Mouse (Mus musculus) myocyte (in vitro differentiated cells): ENCODE measurements around the gene Ptprcap. TPM values are rescaled to one million over a fixed set of nuclear protein-coding genes. Genes with fewer than 3 reads are reported as not detected.

Experiments used
- H3K27me3 ChIP-seq: one replicate; pipeline ENCODE4 v1.6.1; 2011; ENCODE audit not compliant: control insufficient read depth, insufficient read depth, insufficient read length
- H3K36me3 ChIP-seq: one replicate; pipeline ENCODE4 v1.6.1; 2011; ENCODE audit not compliant: control insufficient read depth, insufficient read depth
- H3K4me2 ChIP-seq: one replicate; pipeline ENCODE4 v1.6.1; 2011; ENCODE audit warnings: low read depth, control low read depth
- H3K4me3 ChIP-seq: one replicate; pipeline ENCODE4 v1.5.1; 2011; ENCODE audit warnings: mild to moderate bottlenecking, control low read depth, moderate library complexity
- H3K79me2 ChIP-seq: one replicate; pipeline ENCODE4 v1.6.1; 2011; ENCODE audit not compliant: control insufficient read depth, insufficient read depth
- H3ac ChIP-seq: one replicate; pipeline ENCODE4 v1.6.1; 2011; ENCODE audit not compliant: control insufficient read depth, insufficient read length
- CEBPB ChIP-seq: IDR thresholded peaks from 2 replicates; pipeline ENCODE4 v1.6.1; 2011; ENCODE audit warnings: mild to moderate bottlenecking, moderate library complexity; ENCODE audit not compliant: poor library complexity, insufficient read depth, severe bottlenecking
- E2F4 ChIP-seq: IDR thresholded peaks from one replicate; pipeline ENCODE4 v1.6.1; 2011; ENCODE audit warnings: mild to moderate bottlenecking, control low read depth, moderate library complexity; ENCODE audit not compliant: insufficient read depth
- MAX ChIP-seq: IDR thresholded peaks from one replicate; pipeline ENCODE4 v1.6.1; 2011; ENCODE audit warnings: low read depth, mild to moderate bottlenecking, control low read depth
- MYOD1 ChIP-seq, 3 experiments: IDR thresholded peaks; one replicate each; pipeline ENCODE4 v1.6.1; 2011; ENCODE audit warnings: control low read depth in 2 of 3, low read depth in 2 of 3, mild to moderate bottlenecking in 2 of 3, moderate library complexity in 1 of 3; ENCODE audit not compliant: insufficient read length in 2 of 3, control insufficient read depth in 1 of 3
- MYOG ChIP-seq, 3 experiments: IDR thresholded peaks; one replicate each; pipeline ENCODE4 v1.6.1; 2011; ENCODE audit warnings: control low read depth in 2 of 3, low read depth in 2 of 3, mild to moderate bottlenecking in 2 of 3; ENCODE audit not compliant: insufficient read length in 2 of 3, control insufficient read depth in 1 of 3, insufficient read depth in 1 of 3
- POLR2A ChIP-seq: IDR thresholded peaks from one replicate; pipeline ENCODE4 v1.6.1; 2011; ENCODE audit warnings: low read depth, mild to moderate bottlenecking, control low read depth, moderate library complexity; ENCODE audit not compliant: insufficient read length
- POLR2AphosphoS2 ChIP-seq: IDR thresholded peaks from one replicate; pipeline ENCODE4 v1.6.1; 2011; ENCODE audit warnings: low read depth, control low read depth; ENCODE audit not compliant: insufficient read length
- REST ChIP-seq: IDR thresholded peaks from one replicate; pipeline ENCODE4 v1.6.1; 2011; ENCODE audit warnings: mild to moderate bottlenecking, control low read depth, moderate library complexity; ENCODE audit not compliant: insufficient read depth, insufficient read length
- SRF ChIP-seq: IDR thresholded peaks from one replicate; pipeline ENCODE4 v1.6.1; 2011; ENCODE audit warnings: low read depth; ENCODE audit not compliant: control insufficient read depth, insufficient read length
- TCF12 ChIP-seq: IDR thresholded peaks from one replicate; pipeline ENCODE4 v1.6.1; 2011; ENCODE audit warnings: mild to moderate bottlenecking, control low read depth; ENCODE audit not compliant: poor library complexity, insufficient read depth, severe bottlenecking
- TCF3 ChIP-seq: IDR thresholded peaks from one replicate; pipeline ENCODE4 v1.6.1; 2011; ENCODE audit warnings: low read depth, control low read depth; ENCODE audit not compliant: insufficient read length
- USF1 ChIP-seq: IDR thresholded peaks from one replicate; pipeline ENCODE4 v1.6.1; 2011; ENCODE audit warnings: low read depth, mild to moderate bottlenecking, control low read depth, moderate library complexity
- polyA plus RNA-seq: library from polyadenylated mRNA; unstranded; fragments of >200 nt; fragmentation: generic; extraction: Trizol; gene quantifications from one replicate; pipeline ENCODE4 v1.2.1, GENCODE M21; 2012; ENCODE audit warnings: missing spikeins

The Ptprcap gene
- polyA plus RNA-seq, result 4.9 TPM

GRCm38 (mm10) chr19:4153232-4153654 is at the start of gene Ptprcap:
Gene Ptprcap, plus strand, starts transcription at chr19:4153604.
- Histone ChIP-seq H3K27me3 (no peaks in the 10 kb centered on the region), H3K4me3 (no peak within 1 kb of the TSS), H3K79me2 (peaks cover 15% of the 10 kb centered on the region), H3K4me2 (no peak within 1 kb of the TSS), H3ac (no peak within 1 kb of the TSS), H3K36me3 (peaks cover 11% of the 10 kb centered on the region)
- TF ChIP-seq USF1 (no peak), TCF12 (no peak), CEBPB (no peak), MYOD1 (IDR thresholded peaks at IDR 0.05; ENCODE audit: control insufficient read depth in 1 of 3, insufficient read length in 2 of 3, low read depth in 2 of 3) (no peak), MAX (no peak)

GRCm38 (mm10) chr19:4103792-4104191 is 49.6 kb upstream of the Ptprcap start:
- TF ChIP-seq CEBPB (no peak), USF1 (no peak)
- Histone ChIP-seq H3K79me2 (peaks cover 5% of the 10 kb centered on the region), H3ac (no peak overlapping the region), H3K4me2 (no peak overlapping the region), H3K4me3 (no peak overlapping the region), H3K27me3 (no peaks in the 10 kb centered on the region), H3K36me3 (no peaks in the 10 kb centered on the region)

- peaks cover 5% of the 10 kb centered on the region for H3K79me2 ChIP-seq
- H3K27me3 ChIP-seq, result no peaks in the 10 kb centered on the region
- no peaks in the 10 kb centered on the region for H3K36me3 ChIP-seq
- no peak overlapping the region for H3K4me2 ChIP-seq
- no peak overlapping the region for H3ac ChIP-seq
- no peak for TF ChIP-seq TCF3
- H3K4me3 ChIP-seq, result no peak overlapping the region
Measured at GRCm38 (mm10) chr19:4104675-4105194, 48.7 kb upstream of the Ptprcap start.

- peaks cover 3% of the 10 kb centered on the region for H3K36me3 ChIP-seq
- no peaks in the 10 kb centered on the region for H3K27me3 ChIP-seq
- no peak overlapping the region for H3ac ChIP-seq
- no peak for TF ChIP-seq POLR2A
- no peak for TF ChIP-seq TCF3
- TF ChIP-seq USF1, result no peak
- TF ChIP-seq MYOD1 (IDR thresholded peaks at IDR 0.05; ENCODE audit: control insufficient read depth in 1 of 3, insufficient read length in 2 of 3, low read depth in 2 of 3), result no peak
- no peak for TF ChIP-seq TCF12
- no peak for TF ChIP-seq POLR2AphosphoS2
- no peak overlapping the region for H3K4me3 ChIP-seq
- H3K4me2 ChIP-seq, result no peak overlapping the region
- no peaks in the 10 kb centered on the region for H3K79me2 ChIP-seq
Measured at GRCm38 (mm10) chr19:4106654-4107053, 46.8 kb upstream of the Ptprcap start.

GRCm38 (mm10) chr19:4108535-4108934 is 44.9 kb upstream of the Ptprcap start:
- Histone ChIP-seq H3K27me3 (no peaks in the 10 kb centered on the region), H3K4me3 (no peak overlapping the region), H3K36me3 (peaks cover 5% of the 10 kb centered on the region), H3ac (no peak overlapping the region), H3K4me2 (no peak overlapping the region), H3K79me2 (no peaks in the 10 kb centered on the region)
- TF ChIP-seq POLR2AphosphoS2 (no peak), MAX (no peak), SRF (no peak), TCF3 (no peak), POLR2A (no peak)

- H3K36me3 ChIP-seq, result peaks cover 22% of the 10 kb centered on the region
- TF ChIP-seq MYOD1 (IDR thresholded peaks at IDR 0.05; ENCODE audit: control insufficient read depth in 1 of 3, insufficient read length in 2 of 3, low read depth in 2 of 3) (no peak), MAX (no peak), TCF3 (no peak), REST (no peak), TCF12 (no peak), MYOG (IDR thresholded peaks at IDR 0.05; ENCODE audit: control insufficient read depth in 1 of 3, insufficient read depth in 1 of 3, insufficient read length in 2 of 3, low read depth in 2 of 3) (no peak), POLR2AphosphoS2 (no peak), CEBPB (no peak), E2F4 (no peak), POLR2A (no peak), USF1 (no peak), SRF (no peak)
- H3K4me2 ChIP-seq, result peak overlapping the region; percentile 27
- H3ac ChIP-seq, result no peak overlapping the region
- H3K4me3 ChIP-seq, result no peak overlapping the region
- H3K27me3 ChIP-seq, result no peaks in the 10 kb centered on the region
- no peaks in the 10 kb centered on the region for H3K79me2 ChIP-seq
Measured at GRCm38 (mm10) chr19:4112063-4112960, 41.1 kb upstream of the Ptprcap start.
